Mouse (Mus musculus): ENCODE data around the gene Ank. TPM values are rescaled to one million over a fixed set of nuclear protein-coding genes. Genes with fewer than 3 reads are reported as not detected.

The Ank gene
- polyA plus RNA-seq, 1 experiment from 2014 or later = 5.4 TPM

- Histone ChIP-seq H3K27ac (no peak overlapping the region), H3K9me3 (no peaks in the 10 kb centered on the region), H3K27me3 (no peaks in the 10 kb centered on the region), H3K4me1 (replicated peaks) (peaks cover 16% of the 10 kb centered on the region), H3K9ac (replicated peaks) (no peak overlapping the region), H3K4me3 (replicated peaks) (no peak overlapping the region), H3K36me3 (peaks cover 38% of the 10 kb centered on the region), H3K4me2 (no peak overlapping the region)
- no peak for ATAC-seq (ENCODE audit: insufficient number of reproducible peaks, insufficient read depth, low FRiP score, low TSS enrichment, low read depth)
- WGBS = 95% methylated on average over 10 of the region's 10 CpGs
These were observed 159.4 kb downstream of the Ank start for GRCm38 (mm10) chr15:27625890-27626255.

DNA sequence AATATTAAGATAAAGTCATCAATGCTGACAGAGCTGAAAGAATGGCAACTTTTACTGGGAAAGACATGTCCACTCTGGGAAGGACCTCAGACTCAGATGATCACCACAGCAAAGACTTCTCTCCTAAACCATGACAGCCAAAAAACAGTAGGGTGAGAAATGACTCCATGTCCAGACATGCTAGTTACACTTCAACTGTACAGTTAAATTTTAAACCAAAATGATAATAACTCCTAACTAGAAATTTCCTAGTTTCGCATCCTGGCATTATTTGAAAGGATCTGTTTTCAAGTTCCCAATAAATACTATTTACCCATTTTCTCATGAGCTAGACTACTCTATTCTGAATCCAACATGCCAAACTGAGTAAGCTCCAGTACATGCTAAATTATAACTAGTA lies 159.8 kb downstream of the Ank start:
- Histone ChIP-seq H3K4me3 (replicated peaks) (no peak overlapping the region), H3K4me2 (no peak overlapping the region), H3K27me3 (no peaks in the 10 kb centered on the region), H3K9ac (replicated peaks) (no peak overlapping the region), H3K9me3 (no peaks in the 10 kb centered on the region), H3K27ac (no peak overlapping the region), H3K36me3 (peaks cover 33% of the 10 kb centered on the region), H3K4me1 (replicated peaks) (peaks cover 20% of the 10 kb centered on the region)
- no peak for ATAC-seq (ENCODE audit: insufficient number of reproducible peaks, insufficient read depth, low FRiP score, low TSS enrichment, low read depth)
- 91% methylated on average over 1 of the region's 1 CpGs for WGBS

DNA sequence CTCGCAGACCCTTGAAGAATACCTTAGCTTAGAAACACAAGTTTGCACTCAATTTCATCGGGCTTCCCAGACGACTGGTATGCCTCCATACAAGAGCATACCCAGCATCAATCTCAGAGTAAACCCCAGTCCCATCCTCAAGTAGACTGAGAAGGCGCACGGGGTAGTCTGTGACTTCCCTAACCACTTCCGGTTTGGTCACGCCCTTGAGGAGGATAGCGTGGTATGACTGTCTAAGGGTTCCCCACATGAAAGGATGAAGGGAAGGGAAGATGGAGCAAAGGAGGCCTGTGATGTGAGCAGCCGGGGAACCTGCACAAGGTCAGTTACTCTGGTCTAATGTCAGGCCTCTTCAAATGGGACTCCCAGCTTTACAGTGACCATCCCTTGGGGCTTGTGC lies 161.3 kb downstream of the Ank start:
- no peak for ATAC-seq (ENCODE audit: insufficient number of reproducible peaks, insufficient read depth, low FRiP score, low TSS enrichment, low read depth)
- no peak overlapping the region for H3K9ac ChIP-seq (replicated peaks)
- H3K9me3 ChIP-seq = no peaks in the 10 kb centered on the region
- no peak overlapping the region for H3K4me3 ChIP-seq (replicated peaks)
- no peaks in the 10 kb centered on the region for H3K27me3 ChIP-seq
- H3K4me2 ChIP-seq = no peak overlapping the region
- 92% methylated on average over 9 of the region's 9 CpGs for WGBS
- H3K4me1 ChIP-seq (replicated peaks) = peaks cover 21% of the 10 kb centered on the region
- peaks cover 24% of the 10 kb centered on the region for H3K36me3 ChIP-seq
- H3K27ac ChIP-seq = no peak overlapping the region

- WGBS = 83% methylated on average over 4 of the region's 4 CpGs
- Histone ChIP-seq H3K4me2 (peak overlapping the region; percentile 83), H3K27me3 (no peaks in the 10 kb centered on the region), H3K9ac (replicated peaks) (no peak overlapping the region), H3K4me1 (replicated peaks) (peaks cover 21% of the 10 kb centered on the region), H3K27ac (no peak overlapping the region), H3K36me3 (peaks cover 18% of the 10 kb centered on the region; the same call in 1 of the 2 replicates), H3K9me3 (no peaks in the 10 kb centered on the region), H3K4me3 (replicated peaks) (peak overlapping the region; percentile 85)
- no peak for ATAC-seq (ENCODE audit: insufficient number of reproducible peaks, insufficient read depth, low FRiP score, low TSS enrichment, low read depth)
These were observed 162.6 kb downstream of the Ank start for GRCm38 (mm10) chr15:27629046-27629445.

- Histone ChIP-seq H3K4me3 (replicated peaks) (peak overlapping the region; percentile 85), H3K36me3 (peaks cover 18% of the 10 kb centered on the region; the same call in 1 of the 2 replicates), H3K4me1 (replicated peaks) (peaks cover 21% of the 10 kb centered on the region), H3K27ac (no peak overlapping the region), H3K9ac (replicated peaks) (peak overlapping the region; percentile 79), H3K4me2 (peak overlapping the region; percentile 83), H3K9me3 (no peaks in the 10 kb centered on the region), H3K27me3 (no peaks in the 10 kb centered on the region)
- ATAC-seq (ENCODE audit: insufficient number of reproducible peaks, insufficient read depth, low FRiP score, low TSS enrichment, low read depth) = peak; percentile 65
- 2% methylated on average over 53 of the region's 53 CpGs for WGBS
These were observed 163.5 kb downstream of the Ank start for GRCm38 (mm10) chr15:27629800-27630600.

- H3K9ac ChIP-seq (replicated peaks) = peak within 1 kb of the TSS; percentile 79
- peak; percentile 98 for ATAC-seq (ENCODE audit: insufficient number of reproducible peaks, insufficient read depth, low FRiP score, low TSS enrichment, low read depth)
- 5% methylated on average over 56 of the region's 56 CpGs for WGBS
- H3K4me3 ChIP-seq (replicated peaks) = peak within 1 kb of the TSS; percentile 85
- H3K9me3 ChIP-seq = no peaks in the 10 kb centered on the region
- peaks cover 21% of the 10 kb centered on the region for H3K4me1 ChIP-seq (replicated peaks)
- no peaks in the 10 kb centered on the region for H3K27me3 ChIP-seq
- peaks cover 12% of the 10 kb centered on the region; the same call in 1 of the 2 replicates for H3K36me3 ChIP-seq
- H3K27ac ChIP-seq = peak within 1 kb of the TSS; percentile 82
- H3K4me2 ChIP-seq = peak within 1 kb of the TSS; percentile 83
These were observed 164.3 kb downstream of the Ank start, which contains the start of gene Otulin for GRCm38 (mm10) chr15:27630601-27631383. Gene Otulin, minus strand, starts transcription at chr15:27630693.

- no peak overlapping the region for H3K4me2 ChIP-seq
- no peaks in the 10 kb centered on the region for H3K36me3 ChIP-seq
- H3K9me3 ChIP-seq = no peaks in the 10 kb centered on the region
- WGBS = 87% methylated on average over 8 of the region's 8 CpGs
- no peaks in the 10 kb centered on the region for H3K27me3 ChIP-seq
- no peak overlapping the region for H3K27ac ChIP-seq
- H3K4me1 ChIP-seq (replicated peaks) = peaks cover 12% of the 10 kb centered on the region
- no peak overlapping the region for H3K4me3 ChIP-seq (replicated peaks)
- no peak for ATAC-seq (ENCODE audit: insufficient number of reproducible peaks, insufficient read depth, low FRiP score, low TSS enrichment, low read depth)
- H3K9ac ChIP-seq (replicated peaks) = no peak overlapping the region
These were observed 167.7 kb downstream of the Ank start for GRCm38 (mm10) chr15:27633941-27634900.

DNA sequence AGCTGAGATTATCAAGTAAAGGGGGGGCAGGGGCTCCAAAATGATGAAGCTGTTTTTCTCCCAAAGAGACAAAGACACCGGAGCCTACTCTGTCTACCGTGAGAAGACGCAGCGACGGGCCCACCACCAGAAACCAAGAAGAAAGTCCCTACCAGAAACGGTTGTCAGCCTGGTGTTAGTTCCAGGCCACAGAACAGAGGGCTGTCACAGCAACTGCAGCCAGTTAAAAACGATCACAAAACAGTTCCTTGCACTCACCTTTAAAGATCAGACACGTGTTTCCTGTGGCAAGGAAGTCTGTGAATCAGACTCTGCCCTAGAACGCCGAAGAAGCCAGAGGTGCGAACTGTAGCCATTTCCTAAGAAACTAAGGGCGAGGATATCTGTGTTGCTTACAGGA lies 174.7 kb downstream of the Ank start:
- no peaks in the 10 kb centered on the region for H3K9me3 ChIP-seq
- no peak for ATAC-seq (ENCODE audit: insufficient number of reproducible peaks, insufficient read depth, low FRiP score, low TSS enrichment, low read depth)
- H3K27ac ChIP-seq = no peak overlapping the region
- no peaks in the 10 kb centered on the region for H3K4me1 ChIP-seq (replicated peaks)
- no peak overlapping the region for H3K4me3 ChIP-seq (replicated peaks)
- no peaks in the 10 kb centered on the region for H3K27me3 ChIP-seq
- WGBS = 62% methylated on average over 12 of the region's 12 CpGs
- H3K9ac ChIP-seq (replicated peaks) = no peak overlapping the region
- no peaks in the 10 kb centered on the region for H3K36me3 ChIP-seq
- no peak overlapping the region for H3K4me2 ChIP-seq

- Histone ChIP-seq H3K4me2 (no peak overlapping the region), H3K4me1 (replicated peaks) (no peaks in the 10 kb centered on the region), H3K27ac (no peak overlapping the region), H3K4me3 (replicated peaks) (no peak overlapping the region), H3K27me3 (no peaks in the 10 kb centered on the region), H3K9ac (replicated peaks) (no peak overlapping the region), H3K36me3 (no peaks in the 10 kb centered on the region), H3K9me3 (no peaks in the 10 kb centered on the region)
- ATAC-seq (ENCODE audit: insufficient number of reproducible peaks, insufficient read depth, low FRiP score, low TSS enrichment, low read depth) = no peak
- WGBS = 88% methylated on average over 3 of the region's 3 CpGs
These were observed 176.4 kb downstream of the Ank start for GRCm38 (mm10) chr15:27642895-27643294.

Data from limb, embryonic 12.5 days (tissue).